Mouse (Mus musculus) left cerebral cortex, postnatal 4 days (tissue): ENCODE results near the gene Klhl23. TPM values are rescaled to one million over a fixed set of nuclear protein-coding genes. Genes with fewer than 3 reads are reported as not detected.
A peak's percentile ranks its signal among the peaks of the same experiment; 100 is the strongest.
"Not testable (repeated sequence)": the region's sequence is repeated elsewhere in the genome, so short reads cannot be mapped to it uniquely, and the experiment has no call there.

Experiments
- DNase-seq: peaks from one replicate; pipeline ENCODE4 v3.0.0-alpha.2; 2022
- intact Hi-C: fragments of 180-260 bp; cut with DNase I; formaldehyde crosslinking; loops from one replicate; pipeline ENCODE4 v1.15.1; 2025
- total RNA-seq, 2 experiments: library from RNA; stranded (reverse); gene quantifications; 2 replicates each; pipeline ENCODE4 v1.2.3; 2021

Klhl23 gene
- 100 to 1,000 TPM; 136 to 142 TPM for total RNA-seq

- no peak for DNase-seq
- intact Hi-C loops: loop anchor here (10.0 kb wide), 1 partner anchor 77 kb away; no protein-coding TSS in a partner anchor
These were observed at the start of gene Klhl23 for GRCm38 (mm10) chr2:69821711-69822110. TSS of gene Klhl23 (plus strand) at chr2:69821944.

- intact Hi-C loops: no loop called here
- no peak for DNase-seq
These were observed 48.4 kb upstream of the Klhl23 start for GRCm38 (mm10) chr2:69773331-69773730.

- DNase-seq: no peak
- intact Hi-C loops: no loop called here
These were observed 43.5 kb upstream of the Klhl23 start for GRCm38 (mm10) chr2:69777985-69778835.

- no peak for DNase-seq
- intact Hi-C loops: no loop called here
These were observed 42.9 kb upstream of the Klhl23 start for GRCm38 (mm10) chr2:69778836-69779177.

GRCm38 (mm10) chr2:69788974-69789373, 32.8 kb upstream of the Klhl23 start:
- intact Hi-C loops: no loop called here

GRCm38 (mm10) chr2:69789429-69790069, 32.2 kb upstream of the Klhl23 start, which contains the start of the genes Ccdc173 and Phospho2:
TSS of gene Ccdc173 (minus strand) at chr2:69789575.
TSS of gene Phospho2 (plus strand) at chr2:69789623.
- intact Hi-C loops: no loop called here
- peak; percentile 99 for DNase-seq

More at GRCm38 (mm10) chr2:69788974-69789373, 32.8 kb upstream of the Klhl23 start:
- DNase-seq: no peak

GRCm38 (mm10) chr2:69790285-69790684, 31.5 kb upstream of the Klhl23 start:
- DNase-seq: peak; percentile 85
- intact Hi-C loops: no loop called here

GRCm38 (mm10) chr2:69790722-69791121, 31.0 kb upstream of the Klhl23 start:
- intact Hi-C loops: no loop called here
- no peak for DNase-seq

GRCm38 (mm10) chr2:69802911-69803312, 18.8 kb upstream of the Klhl23 start:
- DNase-seq: peak; percentile 57

GRCm38 (mm10) chr2:69803756-69804155, 18.0 kb upstream of the Klhl23 start:
- intact Hi-C loops: no loop called here
- no peak for DNase-seq

More at GRCm38 (mm10) chr2:69802911-69803312, 18.8 kb upstream of the Klhl23 start:
- intact Hi-C loops: no loop called here

- DNase-seq, intact Hi-C loops: not testable (repeated sequence)
These were observed 17.1 kb upstream of the Klhl23 start for GRCm38 (mm10) chr2:69804663-69805062.

GRCm38 (mm10) chr2:69810169-69810568, 11.6 kb upstream of the Klhl23 start:
- no peak for DNase-seq
- intact Hi-C loops: no loop called here

- not testable (repeated sequence) for DNase-seq
These were observed 10.4 kb upstream of the Klhl23 start for GRCm38 (mm10) chr2:69811349-69811748.

GRCm38 (mm10) chr2:69816575-69816974, 5.2 kb upstream of the Klhl23 start:
- no peak for DNase-seq
- intact Hi-C loops: no loop called here

More at GRCm38 (mm10) chr2:69811349-69811748, 10.4 kb upstream of the Klhl23 start:
- intact Hi-C loops: not testable (repeated sequence)

GRCm38 (mm10) chr2:69818350-69819085, 3.2 kb upstream of the Klhl23 start:
- intact Hi-C loops: no loop called here
- DNase-seq: no peak

- no peak for DNase-seq
- intact Hi-C loops: loop anchor here (10.0 kb wide), 1 partner anchor 75 kb away; no protein-coding TSS in a partner anchor
These were observed 1.5 kb upstream of the Klhl23 start for GRCm38 (mm10) chr2:69820201-69820600.

- intact Hi-C loops: loop anchor here (10.0 kb wide), 1 partner anchor 78 kb away; no protein-coding TSS in a partner anchor
These were observed 801 bp downstream of the Klhl23 start for GRCm38 (mm10) chr2:69822361-69823128.

GRCm38 (mm10) chr2:69823129-69823677, 1.5 kb downstream of the Klhl23 start:
- intact Hi-C loops: loop anchor here (10.0 kb wide), 1 partner anchor 78 kb away; no protein-coding TSS in a partner anchor
- peak; percentile 60 for DNase-seq

More at GRCm38 (mm10) chr2:69822361-69823128, 801 bp downstream of the Klhl23 start:
- DNase-seq: peak; percentile 60

- intact Hi-C loops: loop anchor here (10.0 kb wide), 1 partner anchor 81 kb away; no protein-coding TSS in a partner anchor
- DNase-seq: no peak
These were observed 4.2 kb downstream of the Klhl23 start for GRCm38 (mm10) chr2:69825898-69826297.
